Comparison of ENCODE assay signal across 8 mouse cellular contexts in the genomic region with DNA sequence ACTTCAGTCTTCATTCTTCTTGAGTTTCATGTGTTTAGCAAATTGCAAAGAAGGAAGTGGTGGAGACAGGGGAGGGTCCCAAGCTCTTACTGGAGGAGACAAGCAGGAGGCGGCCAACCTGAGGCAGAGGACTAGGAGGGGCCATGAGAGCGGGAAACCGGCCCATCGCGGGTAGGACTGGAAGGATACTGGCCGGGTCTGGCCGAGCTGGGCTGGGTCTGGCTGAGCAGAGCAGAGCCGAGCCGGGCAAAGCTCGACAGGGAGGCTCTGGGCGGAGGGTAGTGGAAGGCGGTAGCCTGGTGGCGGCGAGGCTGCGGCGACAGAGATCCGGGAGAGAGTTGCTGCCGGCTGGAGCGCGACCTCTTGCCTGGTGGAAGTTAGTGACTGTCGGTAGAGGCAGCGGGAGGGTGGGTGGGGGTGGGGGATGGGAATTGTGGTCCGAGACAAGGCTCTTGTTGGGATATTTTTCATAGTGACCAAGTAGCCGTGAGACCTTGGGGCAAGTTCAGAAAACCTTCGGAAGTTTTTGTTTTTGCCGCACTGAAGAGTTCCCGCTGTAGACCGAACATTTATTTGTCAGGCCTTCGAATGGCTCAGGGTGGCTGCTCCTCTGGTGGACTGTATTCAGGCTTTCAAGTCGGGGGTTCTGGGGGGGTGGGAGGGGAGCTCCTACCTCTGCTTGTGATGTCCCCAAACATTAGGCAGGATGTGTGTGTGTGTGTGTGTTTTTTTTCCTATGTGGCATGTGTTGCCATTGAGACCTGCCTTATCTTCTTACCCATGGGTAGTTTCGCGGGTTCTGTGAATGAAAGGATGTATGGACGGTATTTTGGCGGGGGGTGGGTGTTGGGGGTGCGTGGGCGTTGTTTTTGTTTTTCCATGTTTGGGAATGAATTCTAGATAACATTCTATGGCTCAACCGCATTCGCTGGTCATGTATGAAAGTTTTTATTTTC. TPM values are rescaled to one million over a fixed set of nuclear protein-coding genes. Genes with fewer than 3 reads are reported as not detected.
A peak's percentile ranks its signal among the peaks of the same experiment; 100 is the strongest.
DNase-seq lines count a peak whose midpoint lies in the region; ATAC-seq and TF ChIP-seq lines count a peak whose summit lies in the region.

Gene Slc43a3, plus strand, starts transcription at position 106 of the 956 bp plus-strand sequence.

- peak within 1 kb of the TSS; percentile 64 for H3K4me2 ChIP-seq in heart, embryonic 14.5 days (ENCODE audit: low read length)

- TF ChIP-seq POLR2A in embryonic fibroblast, embryonic 13.5 days (IDR thresholded peaks at IDR 0.05; ENCODE audit: low read depth, low read length) = peak; percentile 77
- peak; percentile 68 for TF ChIP-seq POLR2A in small intestine, adult 2 months (IDR thresholded peaks at IDR 0.05; ENCODE audit: low read depth, low read length)

- peak; percentile 90 for ATAC-seq in heart, embryonic 14.5 days (ENCODE audit: insufficient number of reproducible peaks, insufficient read depth, low FRiP score, low read depth)
- peak; percentile 90 for ATAC-seq in megakaryocyte, adult 5-6 weeks (ENCODE audit: poor library complexity, severe bottlenecking)

- H3K9ac ChIP-seq in heart, embryonic 14.5 days (ENCODE audit: low read length) = peak within 1 kb of the TSS; percentile 75

- H3K36me3 ChIP-seq in heart, embryonic 14.5 days (ENCODE audit: control insufficient read depth, insufficient read depth, low read length) = peaks cover 5% of the 10 kb centered on the region; the same call in 1 of the 2 replicates
- no peaks in the 10 kb centered on the region for H3K36me3 ChIP-seq in small intestine, adult 2 months (ENCODE audit: control insufficient read depth, insufficient read depth, low read length)

- no peaks in the 10 kb centered on the region for H3K27me3 ChIP-seq in heart, embryonic 14.5 days (ENCODE audit: control insufficient read depth, insufficient read depth, low read length)
- H3K27me3 ChIP-seq in small intestine, adult 2 months (ENCODE audit: control insufficient read depth, insufficient read depth, low read length) = no peaks in the 10 kb centered on the region

- no peak for TF ChIP-seq CTCF in embryonic fibroblast, embryonic 13.5 days (IDR thresholded peaks at IDR 0.05; ENCODE audit: borderline replicate concordance, insufficient read depth, low read length)
- TF ChIP-seq CTCF in small intestine, adult 2 months (IDR thresholded peaks at IDR 0.05; ENCODE audit: extremely low read depth, insufficient read length, insufficient replicate concordance, low read depth, low read length) = no peak

- H3K27ac ChIP-seq in embryonic fibroblast, embryonic 13.5 days (ENCODE audit: insufficient read depth, low read length) = no peak within 1 kb of the TSS
- peak within 1 kb of the TSS; percentile 73 to 82 for H3K27ac ChIP-seq in heart, embryonic 14.5 days (replicated peaks in 1 of 2; ENCODE audit: control insufficient read depth in 1 of 2, insufficient read depth in 1 of 2, low read depth in 2 of 2, low read length in 2 of 2)
- H3K27ac ChIP-seq in small intestine, adult 2 months (ENCODE audit: insufficient read depth, low read depth, low read length) = peak within 1 kb of the TSS; percentile 64

- H3K4me3 ChIP-seq in embryonic fibroblast, embryonic 13.5 days (ENCODE audit: insufficient read depth, low read length) = peak within 1 kb of the TSS; percentile 20
- H3K4me3 ChIP-seq in heart, embryonic 14.5 days (ENCODE audit: control insufficient read depth in 1 of 2, insufficient read depth in 1 of 2, low read depth in 1 of 2, low read length in 2 of 2) = peak within 1 kb of the TSS; percentile 49 to 83
- H3K4me3 ChIP-seq in small intestine, adult 2 months (ENCODE audit: low read depth, low read length) = peak within 1 kb of the TSS; percentile 77

- no peaks in the 10 kb centered on the region for H3K4me1 ChIP-seq in embryonic fibroblast, embryonic 13.5 days (ENCODE audit: control insufficient read depth, insufficient read depth, low read length)
- H3K4me1 ChIP-seq in heart, embryonic 14.5 days (ENCODE audit: control insufficient read depth in 2 of 2, insufficient read depth in 2 of 2, low read length in 2 of 2) = peaks cover 6 to 12% of the 10 kb centered on the region in 2 experiments
- peaks cover 5% of the 10 kb centered on the region; the same call in 1 of the 2 replicates for H3K4me1 ChIP-seq in small intestine, adult 2 months (ENCODE audit: control insufficient read depth, insufficient read depth, insufficient read length, low read length)

- no peaks in the 10 kb centered on the region for H3K9me3 ChIP-seq in heart, embryonic 14.5 days (ENCODE audit: control insufficient read depth, low read length)

- 12% methylated on average over 38 of the region's 38 CpGs for WGBS in heart, embryonic 14.5 days
- WGBS in small intestine, adult 2 months = 17% methylated on average over 37 of the region's 38 CpGs

- peak; percentile 61 to 65 for DNase-seq in B cell, adult 2 months
- peak; percentile 76 for DNase-seq in ZHBTc4 (ENCODE audit: low read depth, low spot score)
- DNase-seq in kidney, postnatal 10 days = peak; percentile 89
- no peak for DNase-seq in layer of hippocampus, postnatal 25 days (ENCODE audit: extremely low spot score in 1 of 2, low spot score in 1 of 2)

RNA-seq across cellular contexts. Expression of gene Slc43a3, which starts in this region (rescaled TPM):
- polyA plus RNA-seq in embryonic fibroblast, embryonic 13.5 days (2011; ENCODE audit: insufficient read length, low read depth, missing spikeins) = 25.5 and 26.0 TPM in 2 replicates
- polyA plus RNA-seq in heart, embryonic 14.5 days (2014; fragmentation: Nextera tagmentation; extraction: Ambion mirVana) = 33.7 and 34.2 TPM in 2 replicates
- 51.4 and 53.0 TPM in 2 replicates for total RNA-seq in megakaryocyte, adult 5-6 weeks (2015)
- total RNA-seq in megakaryocyte, adult 5-6 weeks (2017) = 41.9 and 45.2 TPM in 2 replicates
- polyA plus RNA-seq in small intestine, adult 2 months (2012; rRNA removed) = 14.4 and 31.1 TPM in 2 replicates
- under 1 TPM; 0.82 to 0.98 TPM for total RNA-seq in layer of hippocampus, postnatal 25 days (2021)

Comparison
In these comparisons a context has a peak if more than half of its experiments do, and no peak if none do; other contexts are left out.
1. RNA of gene Slc43a3 (total RNA-seq): 41.9 to 53.0 TPM in megakaryocyte, adult 5-6 weeks; 0.82 to 0.98 TPM in layer of hippocampus, postnatal 25 days; every median in the first group is over 10 times any median in the second.
2. DNase-seq: peak in B cell, adult 2 months (2 of 2), ZHBTc4 (single experiment) and kidney, postnatal 10 days (single experiment); none in layer of hippocampus, postnatal 25 days (0 of 2).
3. H3K4me3 ChIP-seq: peak in every context shown above with its lines; median percentile 77 in small intestine, adult 2 months; 66 in heart, embryonic 14.5 days; 20 in embryonic fibroblast, embryonic 13.5 days.